Mouse (Mus musculus): ENCODE measurements at regions not wholly inside any gene's neighbourhood (a gene's known extent, or its start where the extent isn't known, plus 50 kb on each side); places are given as distances from the start of the nearest gene placed in this dataset.

- DNase-seq (ENCODE audit: low spot score), result no peak
- H3K9me3 ChIP-seq (ENCODE audit: low read length), result no peaks in the 10 kb centered on the region
- WGBS, result 75% methylated on average over 5 of the region's 5 CpGs
- H3K4me1 ChIP-seq (ENCODE audit: insufficient read depth, low read length), result no peaks in the 10 kb centered on the region
- no peak for ATAC-seq
- no peak overlapping the region for H3K9ac ChIP-seq (replicated peaks; ENCODE audit: low read length)
- H3K4me3 ChIP-seq (ENCODE audit: low read length), result no peak overlapping the region
- no peaks in the 10 kb centered on the region for H3K36me3 ChIP-seq (ENCODE audit: insufficient read depth, low read length)
- no peak overlapping the region for H3K4me2 ChIP-seq (ENCODE audit: low read depth, low read length)
- no peak overlapping the region for H3K27ac ChIP-seq
- TF ChIP-seq CTCF (IDR thresholded peaks at IDR 0.05; ENCODE audit: low read depth), result no peak
- H3K27me3 ChIP-seq (ENCODE audit: insufficient read depth, low read length), result no peaks in the 10 kb centered on the region
These were observed 62.5 kb upstream of the Phlpp1 start for GRCm38 (mm10) chr1:106109081-106109480.
